11 mouse cellular contexts compared by ENCODE assay signal in the genomic region with DNA sequence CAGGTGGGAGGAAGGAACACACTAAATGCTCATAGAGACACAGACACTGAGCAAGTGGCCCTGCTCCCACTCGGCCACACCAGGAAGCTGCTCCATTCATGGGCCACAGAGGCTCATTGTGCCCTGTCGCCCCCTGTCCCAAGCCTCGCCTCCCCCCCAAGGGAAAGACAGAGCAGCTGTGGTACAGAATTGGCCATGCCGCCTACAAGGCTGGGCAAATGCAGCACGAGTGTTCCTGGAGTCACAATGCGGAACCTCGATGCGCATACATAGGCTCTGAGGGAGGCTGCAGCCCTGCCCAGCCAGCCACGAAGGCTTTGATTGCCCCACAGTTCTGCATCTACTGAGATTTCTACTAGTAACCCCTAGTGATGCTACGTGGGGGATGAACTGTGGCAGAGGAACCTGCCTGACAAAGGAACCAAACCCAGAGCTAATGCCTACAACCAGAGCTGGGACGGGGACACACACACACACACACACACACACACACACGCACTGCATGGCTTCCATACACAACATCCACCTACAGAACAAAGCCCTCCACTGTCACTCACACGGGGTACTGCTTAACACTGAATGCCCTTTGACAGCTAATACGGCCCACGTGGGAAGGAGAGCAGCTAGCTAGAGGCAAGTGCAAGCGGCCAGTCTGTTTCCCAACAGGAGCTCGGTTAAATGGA. TPM values are rescaled to one million over a fixed set of nuclear protein-coding genes. Genes with fewer than 3 reads are reported as not detected.
DNase-seq lines count a peak whose midpoint lies in the region; ATAC-seq and TF ChIP-seq lines count a peak whose summit lies in the region.
"Had no signal": no experiment of that assay in that cellular context is flagged by ENCODE, and none has a peak within 500 bp of the region (broad histone marks: within the 10 kb centered on the region; RNA-seq: fewer than 3 reads in every experiment).

No protein-coding gene starts in this region.

- H3K4me1 ChIP-seq in intestine, embryonic 16.5 days (ENCODE audit: control insufficient read depth, insufficient read depth, low read length): peaks cover 48% of the 10 kb centered on the region
- peaks cover 44% of the 10 kb centered on the region for H3K4me1 ChIP-seq in intestine, embryonic 15.5 days (replicated peaks)
- H3K4me1 ChIP-seq in forebrain, postnatal 0 days (ENCODE audit: insufficient read depth): 0 out of 2 replicates have a peak, but pooled peaks cover 7% of the 10 kb centered on the region
- 0 out of 2 replicates have a peak, but pooled peaks cover 3% of the 10 kb centered on the region for H3K4me1 ChIP-seq in midbrain, postnatal 0 days (ENCODE audit: insufficient read depth, low read length)
- H3K4me1 ChIP-seq in thymus, adult 2 months (replicated peaks; ENCODE audit: control insufficient read depth, insufficient read depth, low read length): peaks cover 45% of the 10 kb centered on the region
- H3K4me1 ChIP-seq in liver, embryonic 11.5 days (replicated peaks; ENCODE audit: control insufficient read depth, insufficient read depth, low read length): peaks cover 13% of the 10 kb centered on the region

- peak; percentile 52 for DNase-seq in brain, embryonic 14.5 days (ENCODE audit: low read depth)
- no peak for DNase-seq in forebrain, postnatal 0 days
- DNase-seq in midbrain, postnatal 0 days (ENCODE audit: low spot score): peak; percentile 56
- no peak for DNase-seq in thymus, adult 2 months
- no peak for DNase-seq in embryo, embryonic 10.5 days (ENCODE audit: low spot score)
- DNase-seq in liver, embryonic 11.5 days (ENCODE audit: low spot score): no peak
- DNase-seq: kidney, postnatal 10 days; liver, embryonic 13.5 days; thymus, postnatal 14 days had no signal

- ATAC-seq in intestine, embryonic 16.5 days: no peak
- ATAC-seq in intestine, embryonic 15.5 days: no peak
- peak; percentile 68 for ATAC-seq in forebrain, postnatal 0 days
- ATAC-seq in midbrain, postnatal 0 days (ENCODE audit: low FRiP score): peak; percentile 52
- ATAC-seq in liver, embryonic 11.5 days (replicated peaks; ENCODE audit: low FRiP score): no peak

- H3K27me3 ChIP-seq in intestine, embryonic 16.5 days (replicated peaks; ENCODE audit: control insufficient read depth, insufficient read depth, low read length): no peaks in the 10 kb centered on the region
- no peaks in the 10 kb centered on the region for H3K27me3 ChIP-seq in intestine, embryonic 15.5 days (replicated peaks)
- no peaks in the 10 kb centered on the region for H3K27me3 ChIP-seq in forebrain, postnatal 0 days (ENCODE audit: insufficient read depth, low read length)
- H3K27me3 ChIP-seq in midbrain, postnatal 0 days (ENCODE audit: insufficient read depth, low read length): no peaks in the 10 kb centered on the region
- no peaks in the 10 kb centered on the region for H3K27me3 ChIP-seq in thymus, adult 2 months (ENCODE audit: control insufficient read depth, insufficient read depth, low read length)
- H3K27me3 ChIP-seq in liver, embryonic 11.5 days (replicated peaks; ENCODE audit: control insufficient read depth, insufficient read depth, low read length): no peaks in the 10 kb centered on the region
- H3K27me3 ChIP-seq: liver, embryonic 13.5 days had no signal

- H3K4me2 ChIP-seq in intestine, embryonic 16.5 days (ENCODE audit: low read depth, low read length): no peak overlapping the region
- H3K4me2 ChIP-seq in intestine, embryonic 15.5 days (replicated peaks): no peak overlapping the region
- H3K4me2 ChIP-seq in forebrain, postnatal 0 days (ENCODE audit: low read depth): no peak overlapping the region
- no peak overlapping the region for H3K4me2 ChIP-seq in midbrain, postnatal 0 days (ENCODE audit: low read depth, low read length, poor library complexity, severe bottlenecking)
- no peak overlapping the region for H3K4me2 ChIP-seq in liver, embryonic 11.5 days
- H3K4me2 ChIP-seq: liver, embryonic 13.5 days had no signal

- H3K4me3 ChIP-seq in intestine, embryonic 16.5 days (ENCODE audit: low read length): no peak overlapping the region
- no peak overlapping the region for H3K4me3 ChIP-seq in intestine, embryonic 15.5 days (replicated peaks)
- no peak overlapping the region for H3K4me3 ChIP-seq in forebrain, postnatal 0 days (ENCODE audit: low read depth, low read length)
- no peak overlapping the region for H3K4me3 ChIP-seq in midbrain, postnatal 0 days (ENCODE audit: low read depth, low read length)
- no peak overlapping the region for H3K4me3 ChIP-seq in thymus, adult 2 months (ENCODE audit: control insufficient read depth, insufficient read depth, low read length)
- no peak overlapping the region for H3K4me3 ChIP-seq in liver, embryonic 11.5 days (ENCODE audit: low read depth, low read length)
- H3K4me3 ChIP-seq: liver, embryonic 13.5 days had no signal

- no peak overlapping the region for H3K27ac ChIP-seq in intestine, embryonic 16.5 days (ENCODE audit: low read length)
- no peak overlapping the region for H3K27ac ChIP-seq in intestine, embryonic 15.5 days
- no peak overlapping the region for H3K27ac ChIP-seq in forebrain, postnatal 0 days (ENCODE audit: low read depth, low read length)
- no peak overlapping the region for H3K27ac ChIP-seq in midbrain, postnatal 0 days (ENCODE audit: low read depth, low read length)
- H3K27ac ChIP-seq in thymus, adult 2 months (ENCODE audit: control insufficient read depth, insufficient read depth, low read length): no peak overlapping the region
- H3K27ac ChIP-seq in liver, embryonic 11.5 days (ENCODE audit: low read depth, low read length): no peak overlapping the region
- H3K27ac ChIP-seq: liver, embryonic 13.5 days had no signal

- TF ChIP-seq CTCF in brain, embryonic 14.5 days (IDR thresholded peaks at IDR 0.05; ENCODE audit: borderline replicate concordance, extremely low read depth, insufficient read depth, insufficient read length): no peak
- TF ChIP-seq CTCF in forebrain, postnatal 0 days (IDR thresholded peaks at IDR 0.05; ENCODE audit: low read depth): no peak
- TF ChIP-seq CTCF in midbrain, postnatal 0 days (IDR thresholded peaks at IDR 0.05): no peak
- no peak for TF ChIP-seq CTCF in thymus, adult 2 months (IDR thresholded peaks at IDR 0.05; ENCODE audit: borderline replicate concordance, control insufficient read depth, extremely low read depth, insufficient read depth, low read length, poor library complexity)

- no peak for TF ChIP-seq POLR2A in brain, embryonic 14.5 days (IDR thresholded peaks at IDR 0.05; ENCODE audit: borderline replicate concordance, extremely low read depth, insufficient read depth, insufficient read length, poor library complexity, severe bottlenecking)
- TF ChIP-seq POLR2A in thymus, adult 2 months (IDR thresholded peaks at IDR 0.05; ENCODE audit: control insufficient read depth, extremely low read depth, insufficient read depth, low read length, poor library complexity): no peak

- H3K36me3 ChIP-seq in intestine, embryonic 16.5 days (ENCODE audit: control insufficient read depth, insufficient read depth, low read length): peaks cover 19% of the 10 kb centered on the region
- peaks cover 49% of the 10 kb centered on the region for H3K36me3 ChIP-seq in intestine, embryonic 15.5 days
- H3K36me3 ChIP-seq in forebrain, postnatal 0 days (ENCODE audit: insufficient read depth): peaks cover 31% of the 10 kb centered on the region; the same call in 1 of the 2 replicates
- H3K36me3 ChIP-seq in midbrain, postnatal 0 days (ENCODE audit: insufficient read depth, low read length): 0 out of 2 replicates have a peak, but pooled peaks cover 12% of the 10 kb centered on the region
- peaks cover 48% of the 10 kb centered on the region for H3K36me3 ChIP-seq in thymus, adult 2 months (ENCODE audit: control insufficient read depth, insufficient read depth, low read length)
- H3K36me3 ChIP-seq in liver, embryonic 11.5 days (ENCODE audit: control insufficient read depth, insufficient read depth, low read length): peaks cover 43% of the 10 kb centered on the region

- H3K9ac ChIP-seq in intestine, embryonic 16.5 days (ENCODE audit: low read depth, low read length): 0 out of 2 replicates have a peak overlapping the region, but pooled peaks have one; percentile 4
- no peak overlapping the region for H3K9ac ChIP-seq in intestine, embryonic 15.5 days
- H3K9ac ChIP-seq in forebrain, postnatal 0 days: no peak overlapping the region
- no peak overlapping the region for H3K9ac ChIP-seq in midbrain, postnatal 0 days (replicated peaks; ENCODE audit: low read length, poor library complexity, severe bottlenecking)
- H3K9ac ChIP-seq in liver, embryonic 11.5 days (ENCODE audit: low read depth, low read length): no peak overlapping the region
- H3K9ac ChIP-seq: liver, embryonic 13.5 days had no signal

- 78% methylated on average over 17 of the region's 17 CpGs for WGBS in intestine, embryonic 16.5 days
- 76% methylated on average over 17 of the region's 17 CpGs for WGBS in intestine, embryonic 15.5 days
- 56% methylated on average over 17 of the region's 17 CpGs for WGBS in forebrain, postnatal 0 days
- 43% methylated on average over 17 of the region's 17 CpGs for WGBS in midbrain, postnatal 0 days
- WGBS in thymus, adult 2 months: 85% methylated on average over 17 of the region's 17 CpGs
- WGBS in liver, embryonic 11.5 days: 89% methylated on average over 17 of the region's 17 CpGs

- H3K9me3 ChIP-seq in intestine, embryonic 16.5 days (ENCODE audit: control insufficient read depth, low read length): no peaks in the 10 kb centered on the region
- H3K9me3 ChIP-seq in intestine, embryonic 15.5 days: no peaks in the 10 kb centered on the region
- H3K9me3 ChIP-seq in forebrain, postnatal 0 days (ENCODE audit: low read length): no peaks in the 10 kb centered on the region
- no peaks in the 10 kb centered on the region for H3K9me3 ChIP-seq in midbrain, postnatal 0 days (ENCODE audit: low read length)
- no peaks in the 10 kb centered on the region for H3K9me3 ChIP-seq in liver, embryonic 11.5 days (ENCODE audit: control insufficient read depth, low read length)
- H3K9me3 ChIP-seq: liver, embryonic 13.5 days had no signal

RNA-seq across cellular contexts. Expression of a gene that starts 31.4 kb away (rescaled TPM):
- polyA plus RNA-seq in intestine, embryonic 16.5 days (2015; fragmentation: Nextera tagmentation; extraction: Ambion mirVana): 39.1 and 43.8 TPM in 2 replicates
- polyA plus RNA-seq in intestine, embryonic 15.5 days (2015; fragmentation: Nextera tagmentation; extraction: Ambion mirVana): 51.6 and 52.9 TPM in 2 replicates
- 12.1 and 29.9 TPM in 2 replicates for polyA plus RNA-seq in brain, embryonic 14.5 days (2012; rRNA removed)
- total RNA-seq in forebrain, postnatal 0 days (2014; rRNA removed): 26.4 and 35.2 TPM in 2 replicates
- 5.8 and 7.2 TPM in 2 replicates for polyA plus RNA-seq in forebrain, postnatal 0 days (2015; fragmentation: Nextera tagmentation; extraction: Ambion mirVana)
- 26.9 and 30.8 TPM in 2 replicates for total RNA-seq in midbrain, postnatal 0 days (2014; rRNA removed)
- polyA plus RNA-seq in midbrain, postnatal 0 days (2015; fragmentation: Nextera tagmentation; extraction: Ambion mirVana): 6.4 and 8.2 TPM in 2 replicates
- 167 and 193 TPM in 2 replicates for polyA plus RNA-seq in thymus, adult 2 months (2012; rRNA removed)
- 49.8 and 53.0 TPM in 2 replicates for polyA plus RNA-seq in liver, embryonic 11.5 days (2014; fragmentation: Nextera tagmentation; extraction: Ambion mirVana)

RNA-seq across cellular contexts. Expression of a gene that starts 53.8 kb away (rescaled TPM):
- polyA plus RNA-seq in intestine, embryonic 16.5 days (2015; fragmentation: Nextera tagmentation; extraction: Ambion mirVana): 0.21 and 0.34 TPM in 2 replicates
- polyA plus RNA-seq in intestine, embryonic 15.5 days (2015; fragmentation: Nextera tagmentation; extraction: Ambion mirVana): 0.18 and 0.35 TPM in 2 replicates
- polyA plus RNA-seq in brain, embryonic 14.5 days (2012; rRNA removed): 0.30 and 0.37 TPM in 2 replicates
- total RNA-seq in forebrain, postnatal 0 days (2014; rRNA removed): 0.08 and 2.0 TPM in 2 replicates
- polyA plus RNA-seq in forebrain, postnatal 0 days (2015; fragmentation: Nextera tagmentation; extraction: Ambion mirVana): 0.36 and 0.44 TPM in 2 replicates
- 0.19 TPM in 1 of 2 replicates, not detected in the other for total RNA-seq in midbrain, postnatal 0 days (2014; rRNA removed)
- 0.36 and 0.55 TPM in 2 replicates for polyA plus RNA-seq in midbrain, postnatal 0 days (2015; fragmentation: Nextera tagmentation; extraction: Ambion mirVana)
- polyA plus RNA-seq in thymus, adult 2 months (2012; rRNA removed): 0.08 and 0.11 TPM in 2 replicates
- 2.9 and 3.2 TPM in 2 replicates for polyA plus RNA-seq in liver, embryonic 11.5 days (2014; fragmentation: Nextera tagmentation; extraction: Ambion mirVana)

Comparison
In these comparisons a context has a peak if more than half of its experiments do, and no peak if none do; other contexts are left out.
1. ATAC-seq: peak in forebrain, postnatal 0 days (single experiment) and midbrain, postnatal 0 days (single experiment); none in intestine, embryonic 16.5 days (single experiment), intestine, embryonic 15.5 days (single experiment) and liver, embryonic 11.5 days (single experiment).
2. DNase-seq: peak in brain, embryonic 14.5 days (single experiment) and midbrain, postnatal 0 days (single experiment); none in forebrain, postnatal 0 days (single experiment), thymus, adult 2 months (single experiment), embryo, embryonic 10.5 days (single experiment) and liver, embryonic 11.5 days (single experiment).